Mouse (Mus musculus) monocyte, adult 2 months (primary cell): ENCODE measurements around the gene Mtor.

Source experiments
- DNase-seq, 2 experiments: peaks; one replicate each; pipeline ENCODE4 v3.0.0; 2022; ENCODE audit warnings: low spot score in 2 of 2, low read depth in 1 of 2

Mtor gene

GRCm38 (mm10) chr4:148593996-148594395, 145.6 kb downstream of the Mtor start:
- DNase-seq, result no peak

- DNase-seq, result no peak
These were observed 147.5 kb downstream of the Mtor start for GRCm38 (mm10) chr4:148595916-148596315.

- DNase-seq, result no peak
These were observed 148.3 kb downstream of the Mtor start for GRCm38 (mm10) chr4:148596731-148597130.

GRCm38 (mm10) chr4:148598826-148599225, 150.4 kb downstream of the Mtor start:
- no peak for DNase-seq

- DNase-seq, result no peak
These were observed 151.9 kb downstream of the Mtor start for GRCm38 (mm10) chr4:148600316-148600715.

GRCm38 (mm10) chr4:148601871-148602270, 153.5 kb downstream of the Mtor start:
- DNase-seq, result no peak

GRCm38 (mm10) chr4:148602357-148603120, 154.1 kb downstream of the Mtor start, which contains the start of gene Masp2:
Gene Masp2, plus strand, starts transcription at chr4:148602554.
- DNase-seq, result no peak

GRCm38 (mm10) chr4:148603376-148604139, 155.1 kb downstream of the Mtor start:
- DNase-seq, result no peak

GRCm38 (mm10) chr4:148604141-148604540, 155.7 kb downstream of the Mtor start:
- DNase-seq, result no peak

- DNase-seq, result peak in 1 of 2 experiments; percentile 40
These were observed 156.2 kb downstream of the Mtor start for GRCm38 (mm10) chr4:148604541-148605165.
